Mouse (Mus musculus) forebrain, embryonic 12.5 days (tissue): ENCODE data around the gene Fancf. TPM values are rescaled to one million over a fixed set of nuclear protein-coding genes. Genes with fewer than 3 reads are reported as not detected.

Experiments
- ATAC-seq: fragments of 200-750 bp; cut with Nextera tagmentation; 2 replicates; pipeline ENCODE4 v1.8.0; 2017; ENCODE audit warnings: moderate TSS enrichment; ENCODE audit not compliant: low FRiP score
- H3K27ac ChIP-seq: fragments of 300-500 bp; sonication (generic); 2 replicates; pipeline ENCODE4 v1.5.1; 2016; ENCODE audit warnings: mild to moderate bottlenecking
- H3K27me3 ChIP-seq: fragments of 300-500 bp; sonication (generic); 2 replicates; pipeline ENCODE4 v1.6.1; 2016; ENCODE audit warnings: mild to moderate bottlenecking
- H3K36me3 ChIP-seq: fragments of 300-500 bp; sonication (generic); replicated peaks from 2 replicates; pipeline ENCODE4 v1.6.1; 2016; ENCODE audit warnings: mild to moderate bottlenecking
- H3K4me1 ChIP-seq: fragments of 300-500 bp; sonication (generic); 2 replicates; pipeline ENCODE4 v1.6.1; 2016
- H3K4me2 ChIP-seq: fragments of 300-500 bp; sonication (generic); 2 replicates; pipeline ENCODE4 v1.6.1; 2016; ENCODE audit warnings: mild to moderate bottlenecking, moderate library complexity
- H3K4me3 ChIP-seq: fragments of 300-500 bp; sonication (generic); replicated peaks from 2 replicates; pipeline ENCODE4 v1.5.1; 2016; ENCODE audit warnings: mild to moderate bottlenecking
- H3K9ac ChIP-seq: fragments of 300-500 bp; sonication (generic); 2 replicates; pipeline ENCODE4 v1.6.1; 2016; ENCODE audit warnings: mild to moderate bottlenecking
- H3K9me3 ChIP-seq: fragments of 300-500 bp; sonication (generic); 2 replicates; pipeline ENCODE4 v1.6.1; 2016
- WGBS: fragments of 180-500 bp; shearing (Covaris S2); methylation state at CpG from one replicate; pipeline ENCODE4 v1.1.7; 2016; 5-methylcytosine and 5-hydroxymethylcytosine counted together
- polyA plus RNA-seq: library from polyadenylated mRNA; unstranded; fragments of >200 nt; fragmentation: Nextera tagmentation; extraction: Ambion mirVana; gene quantifications from 2 replicates; pipeline ENCODE4 v1.2.1, GENCODE M21; 2016

Gene Fancf
- polyA plus RNA-seq = 12.4 and 16.8 TPM in 2 replicates

- peaks cover 5% of the 10 kb centered on the region for H3K36me3 ChIP-seq
- H3K9me3 ChIP-seq = no peaks in the 10 kb centered on the region
- peak within 1 kb of the TSS; percentile 83 for H3K9ac ChIP-seq
- WGBS = under 1% methylated on average over 43 of the region's 43 CpGs
- ATAC-seq = peak; percentile 98
- no peaks in the 10 kb centered on the region for H3K27me3 ChIP-seq
- peak within 1 kb of the TSS; percentile 74 for H3K4me3 ChIP-seq
- peaks cover 28% of the 10 kb centered on the region for H3K4me1 ChIP-seq
- H3K4me2 ChIP-seq = peak within 1 kb of the TSS; percentile 65
- H3K27ac ChIP-seq = peak within 1 kb of the TSS; percentile 99
These were observed at the start of gene Fancf for GRCm38 (mm10) chr7:51862097-51862492. Gene Fancf, minus strand, starts transcription at chr7:51862267.

GRCm38 (mm10) chr7:51899066-51899465, 37.0 kb upstream of the Fancf start:
- Histone ChIP-seq H3K9me3 (no peaks in the 10 kb centered on the region), H3K4me1 (no peaks in the 10 kb centered on the region), H3K9ac (no peak overlapping the region), H3K27me3 (no peaks in the 10 kb centered on the region), H3K4me2 (no peak overlapping the region), H3K36me3 (no peaks in the 10 kb centered on the region), H3K4me3 (no peak overlapping the region), H3K27ac (0 out of 2 replicates have a peak overlapping the region, but pooled peaks have one; percentile 8)
- ATAC-seq = no peak
- WGBS = 67% methylated on average over 6 of the region's 6 CpGs

GRCm38 (mm10) chr7:51894939-51895338, 32.9 kb upstream of the Fancf start:
- Histone ChIP-seq H3K9me3 (no peaks in the 10 kb centered on the region), H3K27ac (no peak overlapping the region), H3K36me3 (no peaks in the 10 kb centered on the region), H3K4me2 (no peak overlapping the region), H3K4me1 (no peaks in the 10 kb centered on the region), H3K9ac (no peak overlapping the region), H3K4me3 (no peak overlapping the region), H3K27me3 (no peaks in the 10 kb centered on the region)
- 51% methylated on average over 2 of the region's 2 CpGs for WGBS
- ATAC-seq = no peak

- no peak for ATAC-seq
- no peak overlapping the region for H3K4me3 ChIP-seq
These were observed 32.2 kb upstream of the Fancf start for GRCm38 (mm10) chr7:51894133-51894801.

GRCm38 (mm10) chr7:51893008-51893407, 30.9 kb upstream of the Fancf start:
- H3K9me3 ChIP-seq = no peaks in the 10 kb centered on the region

More at GRCm38 (mm10) chr7:51894133-51894801, 32.2 kb upstream of the Fancf start:
- no peaks in the 10 kb centered on the region for H3K4me1 ChIP-seq
- no peaks in the 10 kb centered on the region for H3K27me3 ChIP-seq
- no peaks in the 10 kb centered on the region for H3K36me3 ChIP-seq
- no peaks in the 10 kb centered on the region for H3K9me3 ChIP-seq
- no peak overlapping the region for H3K9ac ChIP-seq
- no peak overlapping the region for H3K4me2 ChIP-seq
- 81% methylated on average over 4 of the region's 4 CpGs for WGBS
- H3K27ac ChIP-seq = no peak overlapping the region

GRCm38 (mm10) chr7:51892224-51892965, 30.3 kb upstream of the Fancf start:
- Histone ChIP-seq H3K4me2 (no peak overlapping the region), H3K9me3 (no peaks in the 10 kb centered on the region), H3K4me3 (no peak overlapping the region), H3K36me3 (no peaks in the 10 kb centered on the region), H3K4me1 (no peaks in the 10 kb centered on the region), H3K9ac (no peak overlapping the region), H3K27ac (no peak overlapping the region), H3K27me3 (no peaks in the 10 kb centered on the region)
- 90% methylated on average over 1 of the region's 1 CpGs for WGBS
- no peak for ATAC-seq

More at GRCm38 (mm10) chr7:51893008-51893407, 30.9 kb upstream of the Fancf start:
- Histone ChIP-seq H3K4me3 (no peak overlapping the region), H3K4me2 (no peak overlapping the region), H3K9ac (no peak overlapping the region), H3K27me3 (no peaks in the 10 kb centered on the region), H3K36me3 (no peaks in the 10 kb centered on the region), H3K4me1 (no peaks in the 10 kb centered on the region), H3K27ac (no peak overlapping the region)
- WGBS = 88% methylated on average over 4 of the region's 4 CpGs
- no peak for ATAC-seq

GRCm38 (mm10) chr7:51889601-51890000, 27.5 kb upstream of the Fancf start:
- no peaks in the 10 kb centered on the region for H3K36me3 ChIP-seq
- no peak for ATAC-seq
- no peaks in the 10 kb centered on the region for H3K27me3 ChIP-seq
- H3K4me2 ChIP-seq = no peak overlapping the region
- H3K4me3 ChIP-seq = no peak overlapping the region
- H3K9me3 ChIP-seq = no peaks in the 10 kb centered on the region
- H3K9ac ChIP-seq = no peak overlapping the region
- H3K4me1 ChIP-seq = no peaks in the 10 kb centered on the region
- WGBS = 94% methylated on average over 7 of the region's 7 CpGs
- H3K27ac ChIP-seq = no peak overlapping the region

GRCm38 (mm10) chr7:51887678-51888567, 25.9 kb upstream of the Fancf start:
- 86% methylated on average over 11 of the region's 11 CpGs for WGBS
- Histone ChIP-seq H3K4me1 (no peaks in the 10 kb centered on the region), H3K27me3 (no peaks in the 10 kb centered on the region), H3K4me2 (no peak overlapping the region), H3K9ac (no peak overlapping the region), H3K27ac (no peak overlapping the region), H3K9me3 (no peaks in the 10 kb centered on the region), H3K4me3 (no peak overlapping the region), H3K36me3 (no peaks in the 10 kb centered on the region)
- ATAC-seq = no peak

- ATAC-seq = no peak
- WGBS = 60% methylated on average over 3 of the region's 3 CpGs
These were observed 23.3 kb upstream of the Fancf start for GRCm38 (mm10) chr7:51885345-51885744.

GRCm38 (mm10) chr7:51880121-51880520, 18.1 kb upstream of the Fancf start:
- Histone ChIP-seq H3K9ac (no peak overlapping the region), H3K4me1 (peaks cover 15% of the 10 kb centered on the region), H3K27ac (no peak overlapping the region), H3K9me3 (no peaks in the 10 kb centered on the region), H3K4me2 (no peak overlapping the region), H3K27me3 (no peaks in the 10 kb centered on the region), H3K4me3 (no peak overlapping the region), H3K36me3 (no peaks in the 10 kb centered on the region)
- WGBS = 92% methylated on average over 4 of the region's 4 CpGs
- no peak for ATAC-seq

More at GRCm38 (mm10) chr7:51885345-51885744, 23.3 kb upstream of the Fancf start:
- Histone ChIP-seq H3K9me3 (no peaks in the 10 kb centered on the region), H3K4me2 (no peak overlapping the region), H3K4me3 (no peak overlapping the region), H3K4me1 (no peaks in the 10 kb centered on the region), H3K27ac (no peak overlapping the region), H3K27me3 (no peaks in the 10 kb centered on the region), H3K36me3 (no peaks in the 10 kb centered on the region), H3K9ac (no peak overlapping the region)

GRCm38 (mm10) chr7:51879136-51879723, 17.2 kb upstream of the Fancf start:
- Histone ChIP-seq H3K4me2 (peak overlapping the region; percentile 78), H3K27ac (peak overlapping the region; percentile 87), H3K4me3 (peak overlapping the region; percentile 49), H3K36me3 (no peaks in the 10 kb centered on the region), H3K9ac (peak overlapping the region; percentile 72), H3K9me3 (no peaks in the 10 kb centered on the region), H3K27me3 (no peaks in the 10 kb centered on the region), H3K4me1 (peaks cover 15% of the 10 kb centered on the region)
- WGBS = 1% methylated on average over 17 of the region's 17 CpGs
- ATAC-seq = peak; percentile 94
